9 mouse cellular contexts compared by ENCODE assay signal in genomic region chr9:37013565-37013964, GRCm38 (mm10).
DNase-seq lines count a peak whose midpoint lies in the region; ATAC-seq and TF ChIP-seq lines count a peak whose summit lies in the region.
"Had no signal": no experiment of that assay in that cellular context is flagged by ENCODE, and none has a peak within 500 bp of the region (broad histone marks: within the 10 kb centered on the region; RNA-seq: fewer than 3 reads in every experiment).

No protein-coding gene starts in this region.

- DNase-seq in kidney, postnatal 25 days: no peak
- peak; percentile 74 for DNase-seq in embryonic facial prominence, embryonic 11.5 days (ENCODE audit: low spot score)
- peak; percentile 37 for DNase-seq in limb, embryonic 14.5 days (ENCODE audit: low spot score)
- DNase-seq in frontal cortex, adult 2 months (ENCODE audit: extremely low spot score in 1 of 2, low spot score in 1 of 2): no peak
- DNase-seq in spleen, adult 12 weeks (ENCODE audit: low spot score): no peak
- no peak for DNase-seq in natural killer cell, adult 2 months (ENCODE audit: low spot score in 2 of 2)
- DNase-seq: lung, postnatal 10 days had no signal

- no peak overlapping the region for H3K9ac ChIP-seq in kidney, embryonic 16.5 days (replicated peaks; ENCODE audit: low read length)
- H3K9ac ChIP-seq in embryonic facial prominence, embryonic 11.5 days (replicated peaks; ENCODE audit: low read length): no peak overlapping the region
- H3K9ac ChIP-seq in heart, embryonic 12.5 days: no peak overlapping the region; the same call in 1 of the 2 replicates
- H3K9ac ChIP-seq in limb, embryonic 14.5 days (ENCODE audit: low read depth, low read length, severe bottlenecking): no peak overlapping the region

- H3K27ac ChIP-seq in kidney, embryonic 16.5 days (ENCODE audit: low read length): no peak overlapping the region
- H3K27ac ChIP-seq in embryonic facial prominence, embryonic 11.5 days (replicated peaks; ENCODE audit: low read depth, low read length): no peak overlapping the region
- peak overlapping the region; percentile 45 for H3K27ac ChIP-seq in heart, embryonic 12.5 days (ENCODE audit: poor library complexity, severe bottlenecking)
- H3K27ac ChIP-seq in limb, embryonic 14.5 days (replicated peaks; ENCODE audit: low read depth, low read length): no peak overlapping the region

- no peaks in the 10 kb centered on the region for H3K36me3 ChIP-seq in kidney, embryonic 16.5 days (ENCODE audit: insufficient read depth, low read length)
- no peaks in the 10 kb centered on the region; the same call in 1 of the 2 replicates for H3K36me3 ChIP-seq in embryonic facial prominence, embryonic 11.5 days (replicated peaks; ENCODE audit: control insufficient read depth, insufficient read depth, low read depth, low read length)
- H3K36me3 ChIP-seq in heart, embryonic 12.5 days: no peaks in the 10 kb centered on the region
- no peaks in the 10 kb centered on the region for H3K36me3 ChIP-seq in limb, embryonic 14.5 days (ENCODE audit: control insufficient read depth, insufficient read depth, low read length)

- 12% methylated on average over 8 of the region's 8 CpGs for WGBS in kidney, embryonic 16.5 days
- 25% methylated on average over 8 of the region's 8 CpGs for WGBS in embryonic facial prominence, embryonic 11.5 days
- WGBS in heart, embryonic 12.5 days: 12% methylated on average over 8 of the region's 8 CpGs
- WGBS in limb, embryonic 14.5 days: 10% methylated on average over 8 of the region's 8 CpGs

- no peak overlapping the region for H3K4me3 ChIP-seq in kidney, embryonic 16.5 days (ENCODE audit: low read length)
- no peak overlapping the region for H3K4me3 ChIP-seq in embryonic facial prominence, embryonic 11.5 days (ENCODE audit: low read depth, low read length)
- no peak overlapping the region for H3K4me3 ChIP-seq in heart, embryonic 12.5 days
- H3K4me3 ChIP-seq in limb, embryonic 14.5 days (replicated peaks; ENCODE audit: low read length): no peak overlapping the region

- no peak overlapping the region for H3K4me2 ChIP-seq in kidney, embryonic 16.5 days (replicated peaks; ENCODE audit: low read depth, low read length)
- H3K4me2 ChIP-seq in embryonic facial prominence, embryonic 11.5 days (ENCODE audit: low read depth, low read length): no peak overlapping the region
- peak overlapping the region; percentile 14 for H3K4me2 ChIP-seq in heart, embryonic 12.5 days
- no peak overlapping the region for H3K4me2 ChIP-seq in limb, embryonic 14.5 days (replicated peaks; ENCODE audit: low read depth, low read length, severe bottlenecking)

- peak; percentile 55; the same call in 1 of the 2 replicates for ATAC-seq in kidney, embryonic 16.5 days (ENCODE audit: low FRiP score, low TSS enrichment)
- 0 out of 2 replicates have a peak, but pooled peaks have one; percentile 39 for ATAC-seq in embryonic facial prominence, embryonic 11.5 days (replicated peaks; ENCODE audit: insufficient number of reproducible peaks, low FRiP score, low TSS enrichment, low read depth)
- peak; percentile 87 for ATAC-seq in heart, embryonic 12.5 days (ENCODE audit: insufficient number of reproducible peaks, low FRiP score)
- ATAC-seq in limb, embryonic 14.5 days (ENCODE audit: low FRiP score, low read depth): peak; percentile 36; the same call in 1 of the 2 replicates

- TF ChIP-seq POLR2A in limb, embryonic 14.5 days (IDR thresholded peaks at IDR 0.05; ENCODE audit: borderline replicate concordance, extremely low read depth, insufficient read depth, insufficient read length): no peak

- H3K9me3 ChIP-seq in kidney, embryonic 16.5 days (ENCODE audit: low read length): no peaks in the 10 kb centered on the region
- no peaks in the 10 kb centered on the region for H3K9me3 ChIP-seq in embryonic facial prominence, embryonic 11.5 days (replicated peaks; ENCODE audit: control insufficient read depth, low read length)
- no peaks in the 10 kb centered on the region for H3K9me3 ChIP-seq in heart, embryonic 12.5 days (replicated peaks)
- H3K9me3 ChIP-seq in limb, embryonic 14.5 days (ENCODE audit: control insufficient read depth, low read length): no peaks in the 10 kb centered on the region

- peaks cover 25% of the 10 kb centered on the region for H3K4me1 ChIP-seq in kidney, embryonic 16.5 days (ENCODE audit: insufficient read depth, low read length)
- H3K4me1 ChIP-seq in embryonic facial prominence, embryonic 11.5 days (ENCODE audit: control insufficient read depth, insufficient read depth, low read length): no peaks in the 10 kb centered on the region
- peaks cover 53% of the 10 kb centered on the region for H3K4me1 ChIP-seq in heart, embryonic 12.5 days (replicated peaks)
- H3K4me1 ChIP-seq in limb, embryonic 14.5 days (ENCODE audit: control insufficient read depth, insufficient read depth, low read length): peaks cover 15% of the 10 kb centered on the region

- no peaks in the 10 kb centered on the region for H3K27me3 ChIP-seq in kidney, embryonic 16.5 days (ENCODE audit: insufficient read depth, low read length)
- H3K27me3 ChIP-seq in embryonic facial prominence, embryonic 11.5 days (ENCODE audit: control insufficient read depth, insufficient read depth, low read length): no peaks in the 10 kb centered on the region
- no peaks in the 10 kb centered on the region for H3K27me3 ChIP-seq in heart, embryonic 12.5 days (replicated peaks)
- H3K27me3 ChIP-seq in limb, embryonic 14.5 days (ENCODE audit: control insufficient read depth, insufficient read depth, low read length): 0 out of 2 replicates have a peak, but pooled peaks cover 3% of the 10 kb centered on the region

Comparison
In these comparisons a context has a peak if more than half of its experiments do, and no peak if none do; other contexts are left out.
1. ATAC-seq: peak in every context shown above with its lines; median percentile 87 in heart, embryonic 12.5 days; 55 in kidney, embryonic 16.5 days; 39 in embryonic facial prominence, embryonic 11.5 days; 36 in limb, embryonic 14.5 days.
2. DNase-seq: peak in embryonic facial prominence, embryonic 11.5 days (single experiment) and limb, embryonic 14.5 days (single experiment); none in kidney, postnatal 25 days (0 of 2), frontal cortex, adult 2 months (0 of 2), spleen, adult 12 weeks (single experiment) and natural killer cell, adult 2 months (0 of 2).